Mouse (Mus musculus) E14TG2a.4 (cell line): Measurements from ENCODE around the gene Itgb5.

Experiments used
- CTCF ChIP-seq: conservative IDR thresholded peaks from 2 replicates; pipeline ENCODE4 v1.5.1; 2014; ENCODE audit warnings: low read length
- NANOG ChIP-seq: IDR thresholded peaks from 2 replicates; pipeline ENCODE4 v1.6.1; 2014; ENCODE audit warnings: borderline replicate concordance, low read length, mixed read lengths

DNA sequence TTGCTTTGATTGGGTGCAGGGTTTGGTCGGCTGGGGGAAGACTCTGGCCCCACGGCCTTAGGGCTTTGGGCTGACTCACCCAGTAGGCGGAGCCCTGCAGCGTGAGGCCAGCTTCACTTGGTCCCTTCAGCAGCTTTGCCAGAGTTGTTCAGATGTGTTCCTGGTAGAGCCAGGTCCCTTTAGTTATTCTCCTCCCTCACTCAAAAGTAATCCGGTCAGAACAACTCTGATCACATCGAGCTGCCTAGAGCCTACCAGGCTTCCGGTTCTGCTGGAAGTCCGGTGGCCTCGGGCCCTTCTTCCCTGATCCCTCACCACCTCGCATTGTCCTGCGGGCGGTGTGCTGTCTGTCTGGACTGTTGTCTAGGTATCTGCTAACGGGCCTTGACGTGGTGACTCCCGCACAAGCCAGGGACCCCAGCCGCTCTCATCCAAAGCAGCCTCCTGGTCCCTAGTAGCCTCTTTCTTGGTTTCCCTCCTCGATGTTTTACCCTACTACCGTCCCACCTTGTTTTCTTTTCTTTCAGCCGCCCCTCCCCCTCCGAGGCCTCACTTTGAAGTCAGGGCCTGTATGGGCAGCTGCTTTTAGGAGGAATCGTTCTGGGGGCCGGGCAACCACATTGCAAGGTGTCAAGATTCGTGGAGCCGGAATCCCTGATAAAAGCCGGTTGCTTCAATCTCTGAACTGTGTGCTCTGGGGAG is 4.5 kb downstream of the Itgb5 start:
- no peak for TF ChIP-seq CTCF
- no peak for TF ChIP-seq NANOG
